In genomic region chr10:119646500-119647439, GRCm38 (mm10) we compare ENCODE assay signal across 9 mouse cellular contexts.
DNase-seq lines count a peak whose midpoint lies in the region; ATAC-seq and TF ChIP-seq lines count a peak whose summit lies in the region.
"Had no signal": no experiment of that assay in that cellular context is flagged by ENCODE, and none has a peak within 500 bp of the region (broad histone marks: within the 10 kb centered on the region; RNA-seq: fewer than 3 reads in every experiment).

No protein-coding gene starts in this region.

- H3K27me3 ChIP-seq in midbrain, embryonic 10.5 days (ENCODE audit: low read depth, poor library complexity, severe bottlenecking): no peaks in the 10 kb centered on the region
- H3K27me3 ChIP-seq in midbrain, embryonic 16.5 days (ENCODE audit: control insufficient read depth, insufficient read depth, low read depth, low read length): no peaks in the 10 kb centered on the region
- H3K27me3 ChIP-seq in forebrain, embryonic 14.5 days (replicated peaks; ENCODE audit: control insufficient read depth, insufficient read depth, low read length): no peaks in the 10 kb centered on the region
- H3K27me3 ChIP-seq: heart, embryonic 13.5 days had no signal

- DNase-seq in midbrain, embryonic 10.5 days (ENCODE audit: low spot score): peak; percentile 62
- peak; percentile 76 for DNase-seq in brain, embryonic 14.5 days (ENCODE audit: low read depth)
- DNase-seq in forebrain, embryonic 14.5 days (ENCODE audit: low spot score): peak; percentile 77
- DNase-seq in large intestine, adult 2 months (ENCODE audit: low read depth, low spot score): peak; percentile 2
- DNase-seq in lung, postnatal 10 days: peak; percentile 67
- DNase-seq in right cerebral cortex, adult 2 months (ENCODE audit: low spot score in 2 of 2): peak; percentile 54 to 78
- no peak for DNase-seq in natural killer cell, adult 2 months (ENCODE audit: low spot score in 2 of 2)

- peak; percentile 92 for TF ChIP-seq CTCF in brain, embryonic 14.5 days (IDR thresholded peaks at IDR 0.05; ENCODE audit: borderline replicate concordance, extremely low read depth, insufficient read depth, insufficient read length)

- ATAC-seq in midbrain, embryonic 16.5 days: no peak
- ATAC-seq in forebrain, embryonic 14.5 days: peak; percentile 46; the same call in 1 of the 2 replicates

- H3K36me3 ChIP-seq in midbrain, embryonic 10.5 days: no peaks in the 10 kb centered on the region
- H3K36me3 ChIP-seq in midbrain, embryonic 16.5 days (ENCODE audit: control insufficient read depth, insufficient read depth, low read length): no peaks in the 10 kb centered on the region
- H3K36me3 ChIP-seq in forebrain, embryonic 14.5 days (ENCODE audit: control insufficient read depth, insufficient read depth, low read length): no peaks in the 10 kb centered on the region
- H3K36me3 ChIP-seq: heart, embryonic 13.5 days had no signal

- no peak overlapping the region for H3K4me3 ChIP-seq in midbrain, embryonic 10.5 days
- H3K4me3 ChIP-seq in midbrain, embryonic 16.5 days (ENCODE audit: low read depth, low read length): no peak overlapping the region
- no peak overlapping the region for H3K4me3 ChIP-seq in forebrain, embryonic 14.5 days (ENCODE audit: low read depth, low read length)
- H3K4me3 ChIP-seq: heart, embryonic 13.5 days had no signal

- WGBS in midbrain, embryonic 10.5 days: 72% methylated on average over 29 of the region's 29 CpGs
- 63% methylated on average over 29 of the region's 29 CpGs for WGBS in midbrain, embryonic 16.5 days
- 67% methylated on average over 29 of the region's 29 CpGs for WGBS in forebrain, embryonic 14.5 days
- 68% methylated on average over 29 of the region's 29 CpGs for WGBS in large intestine, adult 2 months

- no peak for TF ChIP-seq POLR2A in brain, embryonic 14.5 days (IDR thresholded peaks at IDR 0.05; ENCODE audit: borderline replicate concordance, extremely low read depth, insufficient read depth, insufficient read length, poor library complexity, severe bottlenecking)

- H3K9me3 ChIP-seq in midbrain, embryonic 10.5 days (replicated peaks): no peaks in the 10 kb centered on the region
- H3K9me3 ChIP-seq in midbrain, embryonic 16.5 days (replicated peaks; ENCODE audit: control insufficient read depth, low read length, poor library complexity, severe bottlenecking): no peaks in the 10 kb centered on the region
- H3K9me3 ChIP-seq in forebrain, embryonic 14.5 days (replicated peaks; ENCODE audit: control insufficient read depth, low read length): no peaks in the 10 kb centered on the region
- H3K9me3 ChIP-seq: heart, embryonic 13.5 days had no signal

- H3K9ac ChIP-seq in midbrain, embryonic 16.5 days (ENCODE audit: low read depth, low read length): no peak overlapping the region
- no peak overlapping the region for H3K9ac ChIP-seq in forebrain, embryonic 14.5 days (ENCODE audit: low read length)
- H3K9ac ChIP-seq: heart, embryonic 13.5 days had no signal

- H3K4me1 ChIP-seq in midbrain, embryonic 10.5 days: peaks cover 16% of the 10 kb centered on the region
- H3K4me1 ChIP-seq in midbrain, embryonic 16.5 days (ENCODE audit: control insufficient read depth, insufficient read depth, low read length): peaks cover 16% of the 10 kb centered on the region
- no peaks in the 10 kb centered on the region for H3K4me1 ChIP-seq in forebrain, embryonic 14.5 days (ENCODE audit: control insufficient read depth, insufficient read depth, low read length)

- H3K4me2 ChIP-seq in midbrain, embryonic 16.5 days (ENCODE audit: low read length): no peak overlapping the region
- H3K4me2 ChIP-seq in forebrain, embryonic 14.5 days (ENCODE audit: low read length): no peak overlapping the region
- H3K4me2 ChIP-seq: heart, embryonic 13.5 days had no signal

- H3K27ac ChIP-seq in midbrain, embryonic 10.5 days (replicated peaks): no peak overlapping the region
- H3K27ac ChIP-seq in midbrain, embryonic 16.5 days (ENCODE audit: low read length): no peak overlapping the region
- no peak overlapping the region for H3K27ac ChIP-seq in forebrain, embryonic 14.5 days (ENCODE audit: low read depth, low read length)
- H3K27ac ChIP-seq: heart, embryonic 13.5 days had no signal

Comparison
In these comparisons a context has a peak if more than half of its experiments do, and no peak if none do; other contexts are left out.
1. DNase-seq: peak in midbrain, embryonic 10.5 days (single experiment), brain, embryonic 14.5 days (single experiment), forebrain, embryonic 14.5 days (single experiment), large intestine, adult 2 months (single experiment), lung, postnatal 10 days (single experiment) and right cerebral cortex, adult 2 months (2 of 2); none in natural killer cell, adult 2 months (0 of 2).